Mouse (Mus musculus) embryonic facial prominence, embryonic 14.5 days (tissue): Measurements from ENCODE around the gene Olfr1320. TPM values are rescaled to one million over a fixed set of nuclear protein-coding genes. Genes with fewer than 3 reads are reported as not detected.
"Not testable (repeated sequence)": the region's sequence is repeated elsewhere in the genome, so short reads cannot be mapped to it uniquely, and the experiment has no call there.

ENCODE experiments used
- ATAC-seq: fragments of 200-750 bp; cut with Nextera tagmentation; 2 replicates; pipeline ENCODE4 v1.8.0; 2017; ENCODE audit warnings: low read depth, moderate number of reproducible peaks, moderate TSS enrichment
- DNase-seq: peaks from one replicate; pipeline ENCODE4 v3.0.0-alpha.2; 2015; ENCODE audit warnings: low spot score
- H3K27ac ChIP-seq: fragments of 300-500 bp; sonication (generic); replicated peaks from 2 replicates; pipeline ENCODE4 v1.5.1; 2014; ENCODE audit warnings: low read depth, mild to moderate bottlenecking, low read length, moderate library complexity
- H3K27me3 ChIP-seq: fragments of 300-500 bp; sonication (generic); replicated peaks from 2 replicates; pipeline ENCODE4 v1.6.1; 2014; ENCODE audit warnings: low read length; ENCODE audit not compliant: control insufficient read depth, insufficient read depth
- H3K36me3 ChIP-seq: fragments of 300-500 bp; sonication (generic); 2 replicates; pipeline ENCODE4 v1.6.1; 2014; ENCODE audit warnings: low read length, mixed read lengths; ENCODE audit not compliant: control insufficient read depth, insufficient read depth
- H3K4me1 ChIP-seq: fragments of 300-500 bp; sonication (generic); 2 replicates; pipeline ENCODE4 v1.6.1; 2014; ENCODE audit warnings: antibody characterized with exemption, low read length; ENCODE audit not compliant: control insufficient read depth, insufficient read depth
- H3K4me2 ChIP-seq: fragments of 300-500 bp; sonication (generic); 2 replicates; pipeline ENCODE4 v1.6.1; 2014; ENCODE audit warnings: low read depth, mild to moderate bottlenecking, low read length, moderate library complexity, mixed read lengths
- H3K4me3 ChIP-seq: fragments of 300-500 bp; sonication (generic); 2 replicates; pipeline ENCODE4 v1.5.1; 2014; ENCODE audit warnings: low read depth, mild to moderate bottlenecking, low read length
- H3K9ac ChIP-seq: fragments of 300-500 bp; sonication (generic); 2 replicates; pipeline ENCODE4 v1.6.1; 2014; ENCODE audit warnings: low read depth, mild to moderate bottlenecking, low read length, moderate library complexity, mixed read lengths
- H3K9me3 ChIP-seq: fragments of 300-500 bp; sonication (generic); 2 replicates; pipeline ENCODE4 v1.6.1; 2016; ENCODE audit warnings: low read length; ENCODE audit not compliant: control insufficient read depth
- WGBS: fragments of 180-500 bp; shearing (Covaris S2); extraction: QIAGEN DNeasy Blood & Tissue Kit; methylation state at CpG from one replicate; pipeline ENCODE4 v1.1.7; 2014; 5-methylcytosine and 5-hydroxymethylcytosine counted together
- polyA plus RNA-seq: library from polyadenylated mRNA; unstranded; fragments of >200 nt; fragmentation: Nextera tagmentation; extraction: Ambion mirVana; gene quantifications from 2 replicates; pipeline ENCODE4 v1.2.1, GENCODE M21; 2014

Gene Olfr1320
- not detected in 2 replicates for polyA plus RNA-seq

GRCm38 (mm10) chrX:49672033-49672432 is at the start of gene Olfr1320:
TSS of gene Olfr1320 (plus strand) at chrX:49672333.
- no peaks in the 10 kb centered on the region for H3K4me1 ChIP-seq
- no peaks in the 10 kb centered on the region for H3K27me3 ChIP-seq
- no peak for DNase-seq
- H3K4me3 ChIP-seq = no peak within 1 kb of the TSS
- no peak for ATAC-seq
- no peak within 1 kb of the TSS for H3K4me2 ChIP-seq
- no peaks in the 10 kb centered on the region for H3K9me3 ChIP-seq
- no peaks in the 10 kb centered on the region for H3K36me3 ChIP-seq
- no peak within 1 kb of the TSS for H3K9ac ChIP-seq
- 89% methylated on average over 1 of the region's 1 CpGs for WGBS
- H3K27ac ChIP-seq = no peak within 1 kb of the TSS

DNA sequence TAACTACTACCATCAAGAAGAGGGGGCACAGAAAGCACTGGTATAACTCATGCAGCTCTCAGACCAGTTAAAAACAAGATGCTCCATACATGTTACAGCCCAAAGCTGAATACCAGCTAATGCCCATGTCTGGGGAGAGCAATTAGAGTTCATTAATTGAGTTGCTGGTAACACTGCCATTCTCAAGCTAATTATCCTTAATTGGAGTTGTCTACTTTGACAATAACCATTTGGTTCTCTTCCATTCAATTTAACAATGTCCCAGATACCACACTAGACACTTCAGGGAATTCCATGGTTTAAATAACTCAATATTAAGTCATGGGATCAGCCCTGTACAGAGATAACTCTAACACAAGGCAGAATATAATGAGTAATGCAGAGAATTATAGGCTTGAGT is 44.6 kb upstream of the Olfr1320 start:
- Histone ChIP-seq H3K4me1 (no peaks in the 10 kb centered on the region), H3K9ac (no peak overlapping the region), H3K9me3 (no peaks in the 10 kb centered on the region), H3K4me3 (no peak overlapping the region), H3K4me2 (no peak overlapping the region), H3K27ac (no peak overlapping the region), H3K36me3 (no peaks in the 10 kb centered on the region), H3K27me3 (no peaks in the 10 kb centered on the region)
- DNase-seq = peak; percentile 3
- no peak for ATAC-seq

GRCm38 (mm10) chrX:49631195-49631594 is 40.9 kb upstream of the Olfr1320 start:
- no peaks in the 10 kb centered on the region for H3K9me3 ChIP-seq
- no peak overlapping the region for H3K27ac ChIP-seq
- H3K27me3 ChIP-seq = no peaks in the 10 kb centered on the region
- DNase-seq (no peak), ATAC-seq (no peak)
- no peak overlapping the region for H3K4me2 ChIP-seq
- H3K9ac ChIP-seq = no peak overlapping the region
- no peaks in the 10 kb centered on the region for H3K4me1 ChIP-seq
- WGBS = 70% methylated on average over 2 of the region's 2 CpGs
- no peak overlapping the region for H3K4me3 ChIP-seq
- no peaks in the 10 kb centered on the region for H3K36me3 ChIP-seq

DNA sequence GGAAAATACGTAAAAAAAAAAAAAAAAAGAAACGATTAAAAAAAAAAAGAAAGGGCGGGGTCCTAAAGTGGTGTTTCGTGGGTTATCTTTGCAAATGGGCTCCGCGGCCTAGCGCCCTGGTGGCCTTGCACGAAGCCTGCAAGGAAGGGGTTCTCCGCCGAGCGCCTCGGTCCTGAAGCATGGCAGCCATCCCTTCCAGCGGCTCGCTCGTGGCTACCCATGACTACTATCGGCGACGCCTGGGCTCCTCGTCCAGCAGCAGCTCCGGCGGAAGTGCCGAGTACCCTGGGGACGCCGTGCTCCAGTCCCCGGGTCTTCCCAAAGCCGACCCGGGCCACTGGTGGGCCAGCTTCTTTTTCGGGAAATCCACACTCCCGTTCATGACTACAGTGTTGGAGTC is 11.4 kb upstream of the Olfr1320 start:
- ATAC-seq, DNase-seq, H3K4me2 ChIP-seq, H3K27ac ChIP-seq, H3K9me3 ChIP-seq, H3K4me3 ChIP-seq, H3K36me3 ChIP-seq, H3K4me1 ChIP-seq, H3K27me3 ChIP-seq, H3K9ac ChIP-seq: not testable (repeated sequence)
- WGBS = 93% methylated on average over 19 of the region's 29 CpGs

Other genes with a start within 250 kb of the Olfr1320 start
- gene Arhgap36, start 208.4 kb upstream of the Olfr1320 start, polyA plus RNA-seq = 66.1 and 107 TPM in 2 replicates
- gene Olfr1321, start 62.7 kb downstream of the Olfr1320 start, polyA plus RNA-seq = not detected in 2 replicates
- 7.4 and 11.7 TPM in 2 replicates for gene Igsf1, start 125.4 kb downstream of the Olfr1320 start, polyA plus RNA-seq
- not detected in 2 replicates for gene Olfr1322, start 219.2 kb downstream of the Olfr1320 start, polyA plus RNA-seq